Comparison of ENCODE assay signal across 11 mouse cellular contexts in genomic region chr5:148946787-148947186, GRCm38 (mm10). TPM values are rescaled to one million over a fixed set of nuclear protein-coding genes. Genes with fewer than 3 reads are reported as not detected.
A peak's percentile ranks its signal among the peaks of the same experiment; 100 is the strongest.
DNase-seq lines count a peak whose midpoint lies in the region; ATAC-seq and TF ChIP-seq lines count a peak whose summit lies in the region.
"Had no signal": no experiment of that assay in that cellular context is flagged by ENCODE, and none has a peak within 500 bp of the region (broad histone marks: within the 10 kb centered on the region; RNA-seq: fewer than 3 reads in every experiment).

No protein-coding gene starts in this region.

- WGBS in intestine, postnatal 0 days: 75% methylated on average over 5 of the region's 5 CpGs
- 84% methylated on average over 5 of the region's 5 CpGs for WGBS in intestine, embryonic 15.5 days
- WGBS in lung, embryonic 14.5 days: 78% methylated on average over 5 of the region's 5 CpGs
- WGBS in midbrain, embryonic 13.5 days: 79% methylated on average over 5 of the region's 5 CpGs

- H3K36me3 ChIP-seq in intestine, postnatal 0 days (ENCODE audit: control insufficient read depth, insufficient read depth): no peaks in the 10 kb centered on the region
- no peaks in the 10 kb centered on the region for H3K36me3 ChIP-seq in intestine, embryonic 15.5 days
- H3K36me3 ChIP-seq in lung, embryonic 14.5 days (ENCODE audit: insufficient read depth): no peaks in the 10 kb centered on the region
- H3K36me3 ChIP-seq in midbrain, embryonic 13.5 days: no peaks in the 10 kb centered on the region
- H3K36me3 ChIP-seq: midbrain, embryonic 12.5 days had no signal

- DNase-seq in A20 (ENCODE audit: low read depth, low spot score): peak; percentile 66
- peak; percentile 89 for DNase-seq in ES-CJ7 (ENCODE audit: low read depth, low spot score)
- DNase-seq in lung, embryonic 14.5 days: peak; percentile 52
- no peak for DNase-seq in ovary, postnatal 10 days (ENCODE audit: low spot score)
- no peak for DNase-seq in embryo, embryonic 11 days
- DNase-seq: layer of hippocampus, adult 9-11 months had no signal

- no peak for ATAC-seq in intestine, postnatal 0 days
- no peak for ATAC-seq in intestine, embryonic 15.5 days
- ATAC-seq in lung, embryonic 14.5 days (ENCODE audit: insufficient read depth): no peak
- no peak for ATAC-seq in midbrain, embryonic 13.5 days

- H3K9me3 ChIP-seq in intestine, postnatal 0 days (ENCODE audit: control insufficient read depth): no peaks in the 10 kb centered on the region
- no peaks in the 10 kb centered on the region for H3K9me3 ChIP-seq in intestine, embryonic 15.5 days
- H3K9me3 ChIP-seq in lung, embryonic 14.5 days (ENCODE audit: low read depth, low read length): 0 out of 2 replicates have a peak, but pooled peaks cover 4% of the 10 kb centered on the region
- H3K9me3 ChIP-seq in midbrain, embryonic 13.5 days: peaks cover 2% of the 10 kb centered on the region; the same call in 1 of the 2 replicates
- H3K9me3 ChIP-seq: midbrain, embryonic 12.5 days had no signal

- no peak overlapping the region for H3K27ac ChIP-seq in intestine, postnatal 0 days (ENCODE audit: low read depth, low read length)
- H3K27ac ChIP-seq in intestine, embryonic 15.5 days: no peak overlapping the region
- H3K27ac ChIP-seq in lung, embryonic 14.5 days (ENCODE audit: low read depth): no peak overlapping the region
- H3K27ac ChIP-seq in midbrain, embryonic 13.5 days: no peak overlapping the region
- H3K27ac ChIP-seq: midbrain, embryonic 12.5 days had no signal

- no peaks in the 10 kb centered on the region for H3K4me1 ChIP-seq in intestine, postnatal 0 days (replicated peaks; ENCODE audit: control insufficient read depth, insufficient read depth, low read length)
- peaks cover 13% of the 10 kb centered on the region for H3K4me1 ChIP-seq in intestine, embryonic 15.5 days (replicated peaks)
- H3K4me1 ChIP-seq in lung, embryonic 14.5 days (ENCODE audit: insufficient read depth): peaks cover 10% of the 10 kb centered on the region; the same call in 1 of the 2 replicates
- H3K4me1 ChIP-seq in midbrain, embryonic 13.5 days (replicated peaks): peaks cover 7% of the 10 kb centered on the region

- no peaks in the 10 kb centered on the region for H3K27me3 ChIP-seq in intestine, postnatal 0 days (replicated peaks; ENCODE audit: control insufficient read depth, insufficient read depth, low read length)
- no peaks in the 10 kb centered on the region for H3K27me3 ChIP-seq in intestine, embryonic 15.5 days (replicated peaks)
- H3K27me3 ChIP-seq in lung, embryonic 14.5 days (ENCODE audit: insufficient read depth, low read length): no peaks in the 10 kb centered on the region
- H3K27me3 ChIP-seq in midbrain, embryonic 13.5 days: no peaks in the 10 kb centered on the region
- H3K27me3 ChIP-seq: midbrain, embryonic 12.5 days had no signal

- no peak overlapping the region for H3K4me2 ChIP-seq in intestine, postnatal 0 days (replicated peaks; ENCODE audit: low read depth)
- no peak overlapping the region for H3K4me2 ChIP-seq in intestine, embryonic 15.5 days (replicated peaks)
- H3K4me2 ChIP-seq in lung, embryonic 14.5 days: no peak overlapping the region
- no peak overlapping the region for H3K4me2 ChIP-seq in midbrain, embryonic 13.5 days (replicated peaks)
- H3K4me2 ChIP-seq: midbrain, embryonic 12.5 days had no signal

- H3K9ac ChIP-seq in intestine, postnatal 0 days (ENCODE audit: low read depth, low read length): no peak overlapping the region
- no peak overlapping the region for H3K9ac ChIP-seq in intestine, embryonic 15.5 days
- H3K9ac ChIP-seq in lung, embryonic 14.5 days: no peak overlapping the region
- H3K9ac ChIP-seq in midbrain, embryonic 13.5 days (replicated peaks): no peak overlapping the region
- H3K9ac ChIP-seq: midbrain, embryonic 12.5 days had no signal

- no peak overlapping the region for H3K4me3 ChIP-seq in intestine, postnatal 0 days (ENCODE audit: low read depth, low read length)
- H3K4me3 ChIP-seq in intestine, embryonic 15.5 days (replicated peaks): no peak overlapping the region
- no peak overlapping the region for H3K4me3 ChIP-seq in lung, embryonic 14.5 days (ENCODE audit: low read depth, low read length)
- H3K4me3 ChIP-seq in midbrain, embryonic 13.5 days (replicated peaks): no peak overlapping the region
- H3K4me3 ChIP-seq: midbrain, embryonic 12.5 days had no signal

- TF ChIP-seq CTCF in intestine, postnatal 0 days (IDR thresholded peaks at IDR 0.05; ENCODE audit: low read depth): peak; percentile 60
- TF ChIP-seq CTCF in lung, embryonic 14.5 days (IDR thresholded peaks at IDR 0.05; ENCODE audit: low read depth): peak; percentile 59

RNA-seq across cellular contexts. Expression of gene Katnal1, which starts 17.7 kb away (rescaled TPM):
- polyA plus RNA-seq in intestine, postnatal 0 days (2015; fragmentation: Nextera tagmentation; extraction: Ambion mirVana): 2.7 and 2.9 TPM in 2 replicates
- 8.1 and 9.5 TPM in 2 replicates for polyA plus RNA-seq in intestine, embryonic 15.5 days (2015; fragmentation: Nextera tagmentation; extraction: Ambion mirVana)
- polyA plus RNA-seq in lung, embryonic 14.5 days (2014; fragmentation: Nextera tagmentation; extraction: Ambion mirVana): 13.8 and 14.2 TPM in 2 replicates
- 39.3 and 39.5 TPM in 2 replicates for polyA plus RNA-seq in midbrain, embryonic 13.5 days (2015; fragmentation: Nextera tagmentation; extraction: Ambion mirVana)

RNA-seq across cellular contexts. Expression of gene Gm42791, which starts 48.2 kb away (rescaled TPM):
- not detected in 2 replicates for polyA plus RNA-seq in intestine, postnatal 0 days (2015; fragmentation: Nextera tagmentation; extraction: Ambion mirVana)
- 0.57 and 2.3 TPM in 2 replicates for polyA plus RNA-seq in intestine, embryonic 15.5 days (2015; fragmentation: Nextera tagmentation; extraction: Ambion mirVana)
- polyA plus RNA-seq in lung, embryonic 14.5 days (2014; fragmentation: Nextera tagmentation; extraction: Ambion mirVana): 0.58 and 1.2 TPM in 2 replicates
- polyA plus RNA-seq in midbrain, embryonic 13.5 days (2015; fragmentation: Nextera tagmentation; extraction: Ambion mirVana): 2.0 and 3.6 TPM in 2 replicates
- polyA plus RNA-seq: gonadal fat pad, adult 2 months had no signal

Comparison
In these comparisons a context has a peak if more than half of its experiments do, and no peak if none do; other contexts are left out.
1. DNase-seq: peak in A20 (single experiment), ES-CJ7 (single experiment) and lung, embryonic 14.5 days (single experiment); none in ovary, postnatal 10 days (single experiment) and embryo, embryonic 11 days (single experiment).